Mouse (Mus musculus) liver, embryonic 14.5 days (tissue): Measurements from ENCODE around the gene Ntrk1.

Experiments used
- CTCF ChIP-seq: IDR thresholded peaks from 2 replicates; pipeline ENCODE4 v1.5.1; 2016; ENCODE audit warnings: antibody characterized with exemption, low read depth, control low read depth
- EP300 ChIP-seq: IDR thresholded peaks from 2 replicates; pipeline ENCODE4 v1.6.1; 2016; ENCODE audit warnings: antibody characterized with exemption, low read depth

DNA sequence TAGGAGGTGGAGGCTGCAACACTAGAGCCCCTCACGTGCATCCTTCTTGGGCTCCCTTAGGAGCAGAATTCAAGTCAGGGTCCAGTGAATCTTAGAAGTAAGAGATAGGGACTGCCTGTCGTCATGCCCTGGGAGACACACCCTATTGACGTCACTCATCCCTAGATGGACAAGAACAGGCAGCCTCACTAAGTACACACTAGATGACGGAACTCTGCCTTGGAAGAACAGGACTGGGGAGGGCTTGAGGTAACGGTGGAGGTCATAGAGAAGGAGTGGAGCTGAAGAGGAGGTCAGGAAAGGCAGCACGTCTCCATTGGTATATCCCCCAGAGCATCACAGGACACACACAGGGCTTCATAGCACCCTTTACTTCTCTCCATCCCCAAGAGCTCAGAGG, 66.3 kb downstream of the Ntrk1 start:
- no peak for TF ChIP-seq CTCF
- TF ChIP-seq EP300 = no peak
